Mouse (Mus musculus) E14TG2a.4 (cell line): Measurements from ENCODE around the gene Prkrip1.

Experiments
- CTCF ChIP-seq: conservative IDR thresholded peaks from 2 replicates; pipeline ENCODE4 v1.5.1; 2014; ENCODE audit warnings: low read length
- NANOG ChIP-seq: IDR thresholded peaks from 2 replicates; pipeline ENCODE4 v1.6.1; 2014; ENCODE audit warnings: borderline replicate concordance, low read length, mixed read lengths
- POU5F1 ChIP-seq: IDR thresholded peaks from 2 replicates; pipeline ENCODE4 v1.6.1; 2014; ENCODE audit warnings: low read length, borderline replicate concordance

- TF ChIP-seq CTCF (no peak), POU5F1 (no peak), NANOG (no peak)
Observed at GRCm38 (mm10) chr5:136213716-136214115, 15.0 kb upstream of the Prkrip1 start.
